Mouse (Mus musculus): ENCODE measurements at regions not wholly inside any gene's neighbourhood (a gene's known extent, or its start where the extent isn't known, plus 50 kb on each side); places are given as distances from the start of the nearest gene placed in this dataset.

DNA sequence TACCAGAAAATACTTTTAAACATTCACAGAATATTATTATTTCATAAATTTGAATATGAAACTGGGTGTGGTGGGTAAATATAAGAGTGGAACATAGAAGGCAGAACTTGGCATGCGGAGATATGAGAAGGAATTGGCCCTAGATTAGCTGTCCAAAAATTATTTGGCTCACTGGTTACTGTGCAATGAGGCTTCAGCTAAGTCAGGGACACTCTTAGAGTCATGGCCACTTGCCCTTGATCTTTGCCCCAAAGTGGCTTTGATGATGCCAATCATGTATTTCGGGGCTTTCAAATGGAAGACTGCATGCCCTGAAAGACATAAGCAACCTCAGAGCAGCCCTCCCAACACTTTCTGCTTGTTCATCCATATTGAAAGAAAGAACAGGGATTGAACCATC lies 76.9 kb downstream of the Pxdc1 start:
- DNase-seq (ENCODE audit: low spot score), result no peak
- WGBS, result 86% methylated on average over 2 of the region's 2 CpGs
- Histone ChIP-seq H3K4me3 (ENCODE audit: low read depth, low read length) (no peak overlapping the region), H3K27me3 (replicated peaks; ENCODE audit: insufficient read depth, low read length) (no peaks in the 10 kb centered on the region), H3K36me3 (ENCODE audit: insufficient read depth, low read length) (no peaks in the 10 kb centered on the region), H3K4me1 (ENCODE audit: insufficient read depth, low read depth, low read length) (no peaks in the 10 kb centered on the region), H3K9ac (replicated peaks; ENCODE audit: low read depth) (no peak overlapping the region), H3K9me3 (ENCODE audit: low read length) (no peaks in the 10 kb centered on the region), H3K4me2 (replicated peaks; ENCODE audit: low read depth, low read length) (no peak overlapping the region), H3K27ac (ENCODE audit: low read length) (no peak overlapping the region)
- TF ChIP-seq CTCF (IDR thresholded peaks at IDR 0.05), result no peak
- no peak for TF ChIP-seq EP300 (IDR thresholded peaks at IDR 0.05)
- ATAC-seq, result no peak

DNA sequence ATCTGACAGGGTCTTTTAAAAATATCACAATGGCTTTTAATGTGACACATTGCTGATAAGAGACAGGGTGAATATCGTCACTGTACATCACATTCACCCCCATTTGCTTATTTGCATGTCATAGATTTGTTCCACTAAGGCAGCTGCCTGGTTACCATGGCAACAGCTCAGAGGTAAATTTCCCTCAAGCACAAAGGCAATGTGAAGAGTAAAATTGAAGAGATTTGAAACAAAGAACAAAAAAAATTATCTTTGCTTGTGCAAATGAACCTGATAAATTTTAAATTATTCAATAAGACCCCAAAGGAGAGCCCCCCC lies 77.3 kb downstream of the Pxdc1 start:
- Histone ChIP-seq H3K9me3 (ENCODE audit: low read length) (no peaks in the 10 kb centered on the region), H3K9ac (replicated peaks; ENCODE audit: low read depth) (no peak overlapping the region), H3K4me2 (replicated peaks; ENCODE audit: low read depth, low read length) (no peak overlapping the region), H3K27me3 (replicated peaks; ENCODE audit: insufficient read depth, low read length) (no peaks in the 10 kb centered on the region), H3K4me1 (ENCODE audit: insufficient read depth, low read depth, low read length) (no peaks in the 10 kb centered on the region), H3K36me3 (ENCODE audit: insufficient read depth, low read length) (no peaks in the 10 kb centered on the region), H3K4me3 (ENCODE audit: low read depth, low read length) (no peak overlapping the region), H3K27ac (ENCODE audit: low read length) (no peak overlapping the region)
- ATAC-seq, result no peak
- WGBS, result 8% methylated on average over 1 of the region's 1 CpGs
- TF ChIP-seq CTCF (IDR thresholded peaks at IDR 0.05) (no peak), EP300 (IDR thresholded peaks at IDR 0.05) (no peak)
- peak; percentile 19 for DNase-seq (ENCODE audit: low spot score)

DNA sequence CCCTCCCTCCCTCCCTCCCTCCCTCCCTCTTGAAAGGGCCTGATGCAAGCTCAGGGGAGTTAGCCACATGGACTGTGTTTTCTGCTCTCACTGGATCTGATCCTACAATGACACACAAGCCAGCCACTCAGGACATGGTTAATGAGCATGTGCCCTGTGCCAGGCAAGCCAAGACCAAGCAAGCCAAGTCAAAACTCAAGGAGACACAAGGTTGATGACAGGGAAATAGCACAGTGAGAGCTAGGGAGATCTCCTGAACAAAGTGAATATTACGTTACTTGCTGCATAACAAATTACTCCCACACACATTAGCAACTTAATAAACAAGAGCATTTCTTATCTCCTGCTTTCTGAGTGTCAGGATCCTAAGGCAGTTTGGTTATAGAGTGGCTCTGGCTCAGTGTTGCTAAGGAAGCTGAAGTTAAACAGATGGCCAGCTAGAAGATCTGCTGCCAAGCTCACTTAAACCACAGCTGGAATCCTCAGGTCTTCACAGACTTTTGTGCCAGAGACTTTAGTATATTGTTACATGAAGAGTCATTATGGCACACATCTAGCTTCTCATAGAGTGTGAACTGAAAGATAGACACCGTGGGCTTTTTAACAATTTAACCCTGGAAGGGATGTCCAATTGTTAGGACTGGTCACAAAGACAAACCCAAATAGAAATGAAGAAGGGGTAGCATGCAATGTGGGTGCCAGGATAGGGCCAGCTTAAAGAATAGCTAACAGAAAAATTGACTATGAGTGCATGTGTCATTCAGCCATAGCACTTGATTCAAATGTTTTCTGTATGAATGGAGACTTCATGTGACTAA lies 77.9 kb downstream of the Pxdc1 start:
- peak; percentile 63 for ATAC-seq
- no peak overlapping the region for H3K4me2 ChIP-seq (replicated peaks; ENCODE audit: low read depth, low read length)
- no peak overlapping the region for H3K9ac ChIP-seq (replicated peaks; ENCODE audit: low read depth)
- no peaks in the 10 kb centered on the region for H3K9me3 ChIP-seq (ENCODE audit: low read length)
- no peak overlapping the region for H3K27ac ChIP-seq (ENCODE audit: low read length)
- no peaks in the 10 kb centered on the region for H3K4me1 ChIP-seq (ENCODE audit: insufficient read depth, low read depth, low read length)
- no peaks in the 10 kb centered on the region for H3K36me3 ChIP-seq (ENCODE audit: insufficient read depth, low read length)
- 36% methylated on average over 2 of the region's 2 CpGs for WGBS
- no peak for TF ChIP-seq CTCF (IDR thresholded peaks at IDR 0.05)
- no peak for TF ChIP-seq EP300 (IDR thresholded peaks at IDR 0.05)
- DNase-seq (ENCODE audit: low spot score), result peak; percentile 47
- H3K27me3 ChIP-seq (replicated peaks; ENCODE audit: insufficient read depth, low read length), result no peaks in the 10 kb centered on the region
- H3K4me3 ChIP-seq (ENCODE audit: low read depth, low read length), result no peak overlapping the region

DNA sequence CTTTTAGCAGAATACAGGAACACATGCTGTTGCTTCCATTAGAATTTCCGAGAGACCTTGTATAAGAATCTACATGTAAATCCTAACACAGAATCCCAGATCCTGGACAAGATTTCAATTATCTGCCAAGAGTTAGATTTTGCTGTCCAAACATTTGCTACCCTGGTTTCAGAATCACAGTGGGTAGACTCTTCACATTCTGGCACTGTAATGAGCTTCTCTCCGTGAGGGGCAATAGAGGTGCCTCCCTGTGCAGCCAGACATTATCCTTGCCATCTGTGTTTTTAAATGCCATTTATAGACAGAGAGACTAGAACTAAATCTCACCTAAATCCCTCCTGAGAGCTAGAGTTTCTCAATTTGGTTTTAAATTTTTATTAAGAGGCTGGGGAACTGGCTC lies 84.0 kb downstream of the Pxdc1 start:
- no peaks in the 10 kb centered on the region for H3K36me3 ChIP-seq (ENCODE audit: insufficient read depth, low read length)
- H3K4me2 ChIP-seq (replicated peaks; ENCODE audit: low read depth, low read length), result no peak overlapping the region
- DNase-seq (ENCODE audit: low spot score) (no peak), ATAC-seq (no peak)
- no peak for TF ChIP-seq EP300 (IDR thresholded peaks at IDR 0.05)
- TF ChIP-seq CTCF (IDR thresholded peaks at IDR 0.05), result no peak
- WGBS, result 81% methylated on average over 2 of the region's 2 CpGs
- H3K4me3 ChIP-seq (ENCODE audit: low read depth, low read length), result no peak overlapping the region
- H3K9me3 ChIP-seq (ENCODE audit: low read length), result no peaks in the 10 kb centered on the region
- H3K27ac ChIP-seq (ENCODE audit: low read length), result no peak overlapping the region
- no peaks in the 10 kb centered on the region for H3K27me3 ChIP-seq (replicated peaks; ENCODE audit: insufficient read depth, low read length)
- no peak overlapping the region for H3K9ac ChIP-seq (replicated peaks; ENCODE audit: low read depth)
- H3K4me1 ChIP-seq (ENCODE audit: insufficient read depth, low read depth, low read length), result no peaks in the 10 kb centered on the region

DNA sequence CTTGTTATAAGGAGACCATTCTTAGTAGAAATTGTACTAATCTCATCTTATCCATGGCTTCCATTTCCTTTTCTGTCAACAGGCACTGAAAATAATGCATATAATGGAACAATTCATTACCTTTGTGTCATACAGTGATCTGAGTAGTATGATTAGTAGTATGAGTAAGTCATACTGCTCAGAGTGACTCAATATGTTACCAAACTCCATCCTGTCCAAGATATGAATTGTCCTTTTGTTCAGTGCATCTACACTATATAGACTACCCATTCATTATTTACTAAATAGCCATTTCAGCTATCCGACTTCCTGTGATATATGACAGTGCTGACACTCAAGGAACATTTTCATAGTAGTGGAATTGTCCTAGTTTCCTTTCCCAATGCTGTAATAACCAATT lies 86.6 kb downstream of the Pxdc1 start:
- TF ChIP-seq CTCF (IDR thresholded peaks at IDR 0.05) (no peak), EP300 (IDR thresholded peaks at IDR 0.05) (no peak)
- ATAC-seq (no peak), DNase-seq (ENCODE audit: low spot score) (no peak)
- Histone ChIP-seq H3K4me1 (ENCODE audit: insufficient read depth, low read depth, low read length) (no peaks in the 10 kb centered on the region), H3K9me3 (ENCODE audit: low read length) (no peaks in the 10 kb centered on the region), H3K27me3 (replicated peaks; ENCODE audit: insufficient read depth, low read length) (no peaks in the 10 kb centered on the region), H3K4me2 (replicated peaks; ENCODE audit: low read depth, low read length) (no peak overlapping the region), H3K36me3 (ENCODE audit: insufficient read depth, low read length) (no peaks in the 10 kb centered on the region), H3K27ac (ENCODE audit: low read length) (no peak overlapping the region), H3K9ac (replicated peaks; ENCODE audit: low read depth) (no peak overlapping the region), H3K4me3 (ENCODE audit: low read depth, low read length) (no peak overlapping the region)
- 85% methylated on average over 1 of the region's 1 CpGs for WGBS

DNA sequence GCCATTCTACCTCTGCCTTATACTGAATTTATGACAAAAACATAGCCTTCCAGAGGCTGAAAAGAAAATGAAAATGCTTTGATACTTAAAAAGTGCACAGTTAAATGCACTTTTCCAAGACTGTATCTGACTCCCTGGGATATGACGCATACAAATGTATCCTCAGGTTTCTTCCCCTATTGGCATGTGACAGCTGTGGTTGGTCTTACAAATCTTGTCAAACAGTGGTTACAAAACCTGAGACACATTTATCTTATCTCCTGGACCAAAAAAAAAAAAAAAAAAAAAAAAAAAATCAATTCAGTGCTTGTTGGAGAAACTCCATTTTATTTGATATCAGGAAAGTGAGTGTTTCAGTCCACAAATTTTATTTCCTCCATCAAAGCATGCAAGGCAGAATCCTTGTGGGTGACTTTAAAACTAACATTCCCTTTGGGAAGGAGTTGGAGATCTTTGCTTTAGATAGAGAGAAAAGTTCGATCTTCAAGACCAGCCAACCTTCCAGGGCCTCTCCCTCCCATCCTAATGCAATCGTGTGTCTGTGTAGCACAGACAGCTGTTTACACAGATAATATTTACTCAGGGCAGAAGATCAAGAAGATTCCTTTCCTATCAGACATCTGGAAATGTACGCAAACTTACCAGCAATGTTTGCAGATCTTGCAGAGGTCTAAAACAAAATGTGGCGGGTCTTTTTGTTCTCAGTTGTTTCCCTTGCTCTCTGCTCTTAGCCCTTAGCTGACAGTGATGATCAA lies 103.0 kb downstream of the Pxdc1 start:
- DNase-seq (ENCODE audit: low spot score) (no peak), ATAC-seq (no peak)
- no peaks in the 10 kb centered on the region for H3K4me1 ChIP-seq (ENCODE audit: insufficient read depth, low read depth, low read length)
- no peak overlapping the region for H3K9ac ChIP-seq (replicated peaks; ENCODE audit: low read depth)
- no peaks in the 10 kb centered on the region for H3K27me3 ChIP-seq (replicated peaks; ENCODE audit: insufficient read depth, low read length)
- no peak overlapping the region for H3K4me2 ChIP-seq (replicated peaks; ENCODE audit: low read depth, low read length)
- no peaks in the 10 kb centered on the region for H3K36me3 ChIP-seq (ENCODE audit: insufficient read depth, low read length)
- no peak for TF ChIP-seq CTCF (IDR thresholded peaks at IDR 0.05)
- TF ChIP-seq EP300 (IDR thresholded peaks at IDR 0.05), result no peak
- no peaks in the 10 kb centered on the region for H3K9me3 ChIP-seq (ENCODE audit: low read length)
- no peak overlapping the region for H3K27ac ChIP-seq (ENCODE audit: low read length)
- WGBS, result 42% methylated on average over 5 of the region's 5 CpGs
- H3K4me3 ChIP-seq (ENCODE audit: low read depth, low read length), result no peak overlapping the region

Measured in lung, postnatal 0 days (tissue).